Mouse (Mus musculus): ENCODE data around the gene Vmn1r24. TPM values are rescaled to one million over a fixed set of nuclear protein-coding genes. Genes with fewer than 3 reads are reported as not detected.

The Vmn1r24 gene
- not detected for polyA plus RNA-seq (2017; shearing (Covaris generic))

GRCm38 (mm10) chr6:57961403-57961802, at the start of gene Vmn1r24:
Vmn1r24 (minus strand) TSS chr6:57961503.

GRCm38 (mm10) chr6:57980710-57981109, 19.4 kb upstream of the Vmn1r24 start, which contains the start of gene Vmn1r25:
Vmn1r25 (minus strand) TSS chr6:57980810.

GRCm38 (mm10) chr6:57926738-57927137, 34.6 kb downstream of the Vmn1r24 start, which contains the start of gene Vmn1r23:
Vmn1r23 (minus strand) TSS chr6:57926838.

GRCm38 (mm10) chr6:57907928-57908327, 53.4 kb downstream of the Vmn1r24 start, which contains the start of gene Vmn1r22:
Vmn1r22 (minus strand) TSS chr6:57908028.

Other genes with a start within 250 kb of the Vmn1r24 start
- gene Vopp1, start 136.3 kb downstream of the Vmn1r24 start, polyA plus RNA-seq (2017; shearing (Covaris generic)): 19.0 TPM
- not detected for gene Vmn1r21, start 111.2 kb downstream of the Vmn1r24 start, polyA plus RNA-seq (2017; shearing (Covaris generic))
- 0.12 TPM for gene Vmn1r22, start 53.5 kb downstream of the Vmn1r24 start, polyA plus RNA-seq (2017; shearing (Covaris generic))
- gene Vmn1r23, start 34.7 kb downstream of the Vmn1r24 start, polyA plus RNA-seq (2017; shearing (Covaris generic)): not detected
- gene Vmn1r25, start 19.3 kb upstream of the Vmn1r24 start, polyA plus RNA-seq (2017; shearing (Covaris generic)): not detected
- gene Vmn1r26, start 53.7 kb upstream of the Vmn1r24 start, polyA plus RNA-seq (2017; shearing (Covaris generic)): not detected

Data from CD4-positive, CD25-positive, alpha-beta regulatory T cell (primary cell).